Mouse (Mus musculus): ENCODE data around the gene Cbx4. TPM values are rescaled to one million over a fixed set of nuclear protein-coding genes. Genes with fewer than 3 reads are reported as not detected.

Cbx4 gene
- 159 and 168 TPM in 2 replicates for polyA plus RNA-seq (2012)

DNA sequence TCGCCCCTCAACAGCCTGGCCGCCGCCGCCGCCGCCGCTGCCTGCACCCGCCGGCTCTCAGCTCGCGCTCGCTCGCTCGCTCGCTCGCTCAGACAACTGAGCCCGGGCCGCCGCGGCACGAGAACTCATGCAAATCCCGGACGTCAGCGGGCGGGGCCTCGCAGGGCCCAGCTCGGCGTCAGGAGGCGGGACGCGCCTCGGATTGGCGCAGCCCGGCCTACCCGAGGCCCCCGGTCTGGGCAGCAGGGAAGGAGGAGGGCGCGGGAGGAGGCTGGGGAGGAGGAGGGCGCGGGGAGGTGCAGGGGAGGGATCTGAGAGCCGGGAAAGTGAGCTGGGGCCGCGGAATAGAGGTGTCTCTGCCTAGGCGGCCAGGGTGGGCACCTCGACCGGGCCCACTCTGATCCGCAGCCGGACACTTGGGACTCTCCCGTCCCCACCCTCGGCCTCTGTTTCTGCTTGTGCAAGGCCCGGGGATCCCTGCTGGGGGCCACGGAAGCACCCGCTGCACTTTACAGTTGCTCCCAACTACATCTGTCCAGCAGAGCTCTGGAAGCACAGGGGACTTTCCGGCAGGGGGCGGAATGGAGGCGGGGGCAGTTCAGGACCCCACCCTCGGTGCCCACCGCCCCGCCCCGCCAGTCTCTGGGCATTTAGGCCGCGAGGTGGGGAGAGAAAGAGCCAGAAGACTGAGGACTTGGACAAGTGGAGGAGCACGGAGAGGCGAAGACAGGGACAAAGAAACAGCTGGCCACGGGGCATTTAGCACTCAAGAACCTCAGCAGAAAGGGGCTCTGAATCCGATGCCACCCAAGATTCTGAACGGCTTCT, at the start of gene Cbx4:
TSS of gene Cbx4 (minus strand) at position 78 of the 828 bp plus-strand sequence.

GRCm38 (mm10) chr11:119040600-119041324, 45.3 kb downstream of the Cbx4 start, which contains the start of gene Cbx8:
Gene Cbx8, minus strand, starts transcription at chr11:119040969.

Other genes starting within 250 kb of the Cbx4 start
- not detected in 2 replicates for gene Rbfox3, start 174.6 kb downstream of the Cbx4 start, polyA plus RNA-seq (2012)
- not detected in 2 replicates for gene Enpp7, start 98.0 kb downstream of the Cbx4 start, polyA plus RNA-seq (2012)
- gene Cbx2, start 63.3 kb downstream of the Cbx4 start, polyA plus RNA-seq (2012), result 5.2 and 7.9 TPM in 2 replicates
- gene Cbx8, start 45.3 kb downstream of the Cbx4 start, polyA plus RNA-seq (2012), result 14.2 TPM in 2 replicates
- gene Tbc1d16, start 142.3 kb upstream of the Cbx4 start, polyA plus RNA-seq (2012), result 4.4 and 6.0 TPM in 2 replicates
- gene Ccdc40, start 142.4 kb upstream of the Cbx4 start, polyA plus RNA-seq (2012), result 7.7 and 10.5 TPM in 2 replicates
- gene Gaa, start 181.7 kb upstream of the Cbx4 start, polyA plus RNA-seq (2012), result 139 and 145 TPM in 2 replicates
- gene Eif4a3, start 213.9 kb upstream of the Cbx4 start, polyA plus RNA-seq (2012), result 229 and 275 TPM in 2 replicates
- gene Card14, start 221.5 kb upstream of the Cbx4 start, polyA plus RNA-seq (2012), result not detected in 2 replicates